Mouse (Mus musculus) ES-E14 (cell line): Measurements from ENCODE around the gene Serpina16. TPM values are rescaled to one million over a fixed set of nuclear protein-coding genes. Genes with fewer than 3 reads are reported as not detected.
"Not testable (repeated sequence)": the region's sequence is repeated elsewhere in the genome, so short reads cannot be mapped to it uniquely, and the experiment has no call there.

Source experiments
- DNase-seq: peaks from one replicate; pipeline ENCODE4 v3.0.0-alpha.2; 2013; ENCODE audit warnings: low read depth, low spot score
- H3K27ac ChIP-seq: 2 replicates; pipeline ENCODE4 v1.5.1; 2012; ENCODE audit warnings: low read depth, mild to moderate bottlenecking, low read length, moderate library complexity, mixed read lengths; ENCODE audit not compliant: poor library complexity, insufficient read depth, severe bottlenecking
- H3K36me3 ChIP-seq: 2 replicates; pipeline ENCODE4 v1.6.1; 2012; ENCODE audit warnings: mild to moderate bottlenecking, low read length, moderate library complexity, mixed read lengths; ENCODE audit not compliant: control insufficient read depth, poor library complexity, insufficient read depth, severe bottlenecking
- H3K4me1 ChIP-seq, 2 experiments: fragments of 150-350 bp in 1 of 2; sonication (generic) in 1 of 2; 2 replicates each; pipeline ENCODE4 v1.6.1; 2012; ENCODE audit warnings: low read length in 2 of 2, mild to moderate bottlenecking in 1 of 2, mixed read lengths in 1 of 2; ENCODE audit not compliant: control insufficient read depth in 2 of 2, insufficient read depth in 2 of 2, poor library complexity in 1 of 2
- H3K4me3 ChIP-seq, 2 experiments: fragments of 150-350 bp in 1 of 2; sonication (generic) in 1 of 2; 2 replicates each; pipeline ENCODE4 v1.5.1; 2012; ENCODE audit warnings: low read length in 2 of 2, low read depth in 1 of 2, mild to moderate bottlenecking in 1 of 2, mixed read lengths in 1 of 2; ENCODE audit not compliant: insufficient read depth in 1 of 2, poor library complexity in 1 of 2, severe bottlenecking in 1 of 2
- H3K9ac ChIP-seq: 2 replicates; pipeline ENCODE4 v1.6.1; 2012; ENCODE audit warnings: low read depth, mild to moderate bottlenecking, low read length, mixed read lengths; ENCODE audit not compliant: poor library complexity, insufficient read depth, severe bottlenecking
- H3K9me3 ChIP-seq: fragments of 150-350 bp; sonication (generic); 2 replicates; pipeline ENCODE4 v1.6.1; 2012; ENCODE audit warnings: low read depth, mild to moderate bottlenecking, low read length; ENCODE audit not compliant: control insufficient read depth, insufficient read depth
- CHD2 ChIP-seq: IDR thresholded peaks from 2 replicates; pipeline ENCODE4 v1.6.1; 2014; ENCODE audit warnings: mild to moderate bottlenecking, low read depth, low read length, inconsistent platforms
- HCFC1 ChIP-seq: IDR thresholded peaks from 2 replicates; pipeline ENCODE4 v1.6.1; 2012; ENCODE audit warnings: low read length, inconsistent platforms, borderline replicate concordance; ENCODE audit not compliant: insufficient read depth
- MAFK ChIP-seq: IDR thresholded peaks from 2 replicates; pipeline ENCODE4 v1.6.1; 2014; ENCODE audit warnings: mild to moderate bottlenecking, low read depth, low read length, inconsistent platforms; ENCODE audit not compliant: insufficient read depth
- ZC3H11A ChIP-seq: IDR thresholded peaks from 2 replicates; pipeline ENCODE4 v1.6.1; 2012; ENCODE audit warnings: low read depth, mild to moderate bottlenecking, inconsistent platforms, low read length, borderline replicate concordance
- ZNF384 ChIP-seq: IDR thresholded peaks from 2 replicates; pipeline ENCODE4 v1.6.1; 2012; ENCODE audit warnings: low read depth, low read length, inconsistent platforms
- in situ Hi-C, 2 experiments: fragments of 600-800 bp; cut with MboI; formaldehyde crosslinking; loops; one replicate each; pipeline ENCODE4 v1.15.1; 2025; ENCODE audit warnings: low sequenced_read_pairs in 2 of 2, inconsistent platforms in 1 of 2; ENCODE audit not compliant: unreplicated experiment in 2 of 2
- total RNA-seq: library from RNA; depleted of rRNA; stranded (reverse); fragments of 300-350 nt; gene quantifications from 2 replicates; pipeline ENCODE4 v1.2.3, GENCODE M21; 2012

Gene Serpina16
- total RNA-seq, 1 experiment: not detected

DNA sequence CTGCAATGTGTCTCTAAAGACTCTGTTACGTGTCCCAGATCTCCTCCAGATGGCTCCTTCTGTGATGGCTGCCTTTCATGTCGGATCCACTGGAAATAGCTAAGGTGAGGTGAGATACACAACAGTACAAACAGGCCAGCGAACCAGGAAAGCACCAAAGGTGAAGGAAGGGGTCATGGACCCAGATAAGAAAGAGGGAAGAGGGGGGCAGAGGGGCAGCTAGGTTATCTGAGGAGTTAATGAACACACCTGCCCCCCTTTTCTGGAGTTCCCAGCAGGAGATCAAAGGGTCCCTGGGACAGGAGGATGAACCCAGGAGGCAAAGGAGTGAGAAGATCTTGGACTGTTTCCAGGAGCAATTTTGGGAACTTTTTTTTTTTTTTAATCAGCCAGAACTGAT is 9.4 kb upstream of the Serpina16 start:
- no peak for TF ChIP-seq CHD2
- no peak for TF ChIP-seq ZNF384
- TF ChIP-seq ZC3H11A: no peak
- no peak for TF ChIP-seq HCFC1
- no peak for TF ChIP-seq MAFK
- no peaks in the 10 kb centered on the region for H3K9me3 ChIP-seq
- in situ Hi-C loops: no loop called here
- H3K9ac ChIP-seq: no peak overlapping the region
- H3K27ac ChIP-seq: no peak overlapping the region
- H3K36me3 ChIP-seq: no peaks in the 10 kb centered on the region
- H3K4me1 ChIP-seq: no peaks in the 10 kb centered on the region
- DNase-seq: no peak
- no peak overlapping the region for H3K4me3 ChIP-seq

DNA sequence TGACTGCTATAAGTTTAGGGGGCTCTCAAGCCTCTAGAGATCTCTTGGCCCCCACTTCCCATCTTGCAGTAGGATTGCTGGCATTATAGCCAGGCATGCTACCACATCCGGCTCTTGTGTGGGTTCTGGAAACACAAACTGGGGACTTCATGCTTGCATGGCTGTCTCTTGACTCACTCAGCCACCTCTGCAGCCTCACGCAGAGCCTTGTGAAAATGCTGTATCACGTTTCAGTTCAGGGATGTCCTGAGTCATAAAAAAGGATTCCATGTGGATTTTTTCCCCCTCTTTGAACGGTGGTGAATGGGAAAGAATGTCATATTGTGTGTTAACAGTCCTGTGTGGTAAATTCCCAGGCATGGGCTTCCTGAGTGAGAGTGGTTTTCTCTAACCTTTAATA is 7.8 kb upstream of the Serpina16 start:
- Histone ChIP-seq H3K27ac (no peak overlapping the region), H3K9ac (no peak overlapping the region), H3K9me3 (no peaks in the 10 kb centered on the region), H3K36me3 (no peaks in the 10 kb centered on the region), H3K4me3 (no peak overlapping the region), H3K4me1 (no peaks in the 10 kb centered on the region)
- in situ Hi-C loops: no loop called here
- DNase-seq: no peak
- TF ChIP-seq ZNF384: no peak
- no peak for TF ChIP-seq ZC3H11A
- no peak for TF ChIP-seq HCFC1
- TF ChIP-seq MAFK: no peak
- TF ChIP-seq CHD2: no peak

DNA sequence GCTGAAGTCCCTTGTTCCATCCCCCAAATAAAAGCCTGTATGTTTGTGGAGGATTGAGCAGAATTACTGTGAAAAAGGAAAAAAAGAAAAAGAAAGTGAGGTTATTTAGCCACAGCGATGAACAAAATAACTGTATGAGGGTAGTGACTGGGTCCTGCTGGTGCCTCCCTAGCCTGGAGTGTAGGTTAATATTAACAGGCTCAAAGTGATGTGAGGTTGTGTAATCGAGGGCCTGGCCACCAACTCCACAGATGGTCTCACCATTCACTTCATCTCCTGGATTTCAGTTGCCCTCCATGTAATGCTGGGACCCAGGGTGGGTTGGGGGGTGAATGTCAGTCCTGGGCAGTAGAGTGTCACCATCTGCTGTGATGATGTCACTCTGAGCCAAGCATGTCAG is 5.8 kb upstream of the Serpina16 start:
- Histone ChIP-seq H3K9ac (no peak overlapping the region), H3K4me1 (no peaks in the 10 kb centered on the region), H3K4me3 (no peak overlapping the region), H3K36me3 (no peaks in the 10 kb centered on the region), H3K9me3 (no peaks in the 10 kb centered on the region), H3K27ac (no peak overlapping the region)
- in situ Hi-C loops: no loop called here
- no peak for DNase-seq
- no peak for TF ChIP-seq MAFK
- no peak for TF ChIP-seq HCFC1
- no peak for TF ChIP-seq ZNF384
- TF ChIP-seq CHD2: no peak
- no peak for TF ChIP-seq ZC3H11A

DNA sequence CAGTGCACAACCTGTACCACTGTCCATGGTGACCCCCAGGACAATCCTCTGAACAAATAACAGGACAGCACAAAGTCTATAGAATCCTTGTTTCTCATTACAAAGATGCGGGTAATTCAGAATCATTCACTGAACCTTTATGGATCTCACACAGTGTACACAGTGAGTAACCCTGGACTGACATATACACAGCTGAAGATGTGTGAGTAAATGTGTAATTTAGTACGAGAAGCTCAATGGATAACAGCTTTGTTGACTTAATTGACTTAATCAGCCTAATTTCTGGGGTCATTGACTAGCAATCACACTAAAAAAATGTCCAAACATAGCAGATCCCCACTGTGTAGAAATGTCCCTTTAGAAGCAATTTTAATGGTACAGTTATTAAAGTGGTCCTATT is 5.2 kb upstream of the Serpina16 start:
- Histone ChIP-seq H3K9me3 (no peaks in the 10 kb centered on the region), H3K36me3 (no peaks in the 10 kb centered on the region), H3K27ac (no peak overlapping the region), H3K9ac (no peak overlapping the region), H3K4me1 (no peaks in the 10 kb centered on the region), H3K4me3 (no peak overlapping the region)
- in situ Hi-C loops: no loop called here
- TF ChIP-seq HCFC1 (no peak), ZNF384 (no peak), ZC3H11A (no peak), MAFK (no peak), CHD2 (no peak)
- no peak for DNase-seq

DNA sequence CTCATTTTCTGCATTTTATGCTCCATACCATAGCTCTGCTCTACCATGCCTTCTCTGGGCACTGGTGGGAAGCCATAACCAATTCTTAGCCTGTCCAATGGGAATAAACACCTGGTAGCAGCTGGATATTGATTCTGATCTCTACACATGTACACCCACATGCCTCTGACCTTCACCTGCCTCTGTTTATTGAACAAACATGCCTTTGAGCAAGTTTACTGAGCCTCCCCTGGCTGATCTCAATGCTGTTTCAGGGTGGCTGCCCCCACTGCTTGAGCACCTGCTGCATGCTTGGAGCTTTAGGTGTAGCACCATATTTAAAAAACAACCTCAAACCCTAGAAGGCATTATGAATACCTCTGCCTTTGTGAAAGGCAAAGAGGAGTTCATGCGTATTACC is 3.9 kb upstream of the Serpina16 start:
- H3K4me1 ChIP-seq, H3K9ac ChIP-seq, H3K27ac ChIP-seq, H3K4me3 ChIP-seq, DNase-seq, H3K9me3 ChIP-seq, in situ Hi-C loops, H3K36me3 ChIP-seq: not testable (repeated sequence)
